Mouse (Mus musculus) heart, adult 2 months (tissue): ENCODE results near the gene Tlcd1.

Experiments
- CTCF ChIP-seq: fragments of 200-600 bp; IDR thresholded peaks from 2 replicates; pipeline ENCODE4 v1.8.1; 2022; ENCODE audit warnings: antibody characterized with exemption, mild to moderate bottlenecking, moderate library complexity
- POLR2A ChIP-seq: fragments of 200-500 bp; IDR thresholded peaks from 2 replicates; pipeline ENCODE4 v1.6.1; 2011; ENCODE audit warnings: mild to moderate bottlenecking, low read depth, low read length, control low read depth; ENCODE audit not compliant: insufficient read depth

DNA sequence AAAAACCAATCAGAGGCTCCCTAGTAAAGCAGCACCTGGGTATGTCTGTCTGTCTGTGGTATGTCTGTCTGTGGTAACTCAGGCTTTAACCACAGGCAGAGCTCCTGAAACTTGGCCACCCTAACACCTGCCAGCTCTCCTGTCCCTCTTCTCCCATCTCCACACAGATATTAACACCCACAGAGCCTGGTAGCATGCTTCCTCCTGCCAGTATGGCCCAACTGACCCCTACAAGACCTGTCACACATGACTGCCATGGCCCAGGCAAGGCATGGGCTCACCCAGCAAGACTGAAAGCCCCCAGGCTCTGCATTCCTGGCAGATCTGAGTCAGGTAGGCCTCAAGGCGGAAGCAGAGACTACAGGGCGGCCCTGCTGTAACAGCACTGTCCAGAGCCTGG is 13.5 kb upstream of the Tlcd1 start:
- TF ChIP-seq POLR2A (no peak), CTCF (no peak)
